Mouse (Mus musculus): ENCODE measurements at regions not wholly inside any gene's neighbourhood (a gene's known extent, or its start where the extent isn't known, plus 50 kb on each side); places are given as distances from the start of the nearest gene placed in this dataset.

GRCm38 (mm10) chr11:56290651-56291578 is 250.1 kb upstream of the Nmur2 start:
- TF ChIP-seq CTCF (IDR thresholded peaks at IDR 0.05; ENCODE audit: low read depth) (no peak), EP300 (IDR thresholded peaks at IDR 0.05; ENCODE audit: low read depth) (no peak)
